Mouse (Mus musculus): Measurements from ENCODE around the gene Ptov1. TPM values are rescaled to one million over a fixed set of nuclear protein-coding genes. Genes with fewer than 3 reads are reported as not detected.

The Ptov1 gene
- total and polyA plus RNA-seq, 3 experiments = 46.4 to 168 TPM; not detected in 1

- Histone ChIP-seq H3K27me3 (ENCODE audit: control insufficient read depth in 1 of 2, insufficient read depth in 2 of 2, low read length in 2 of 2) (no peaks in the 10 kb centered on the region), H3K9me3 (replicated peaks; ENCODE audit: insufficient read depth, low read length) (no peaks in the 10 kb centered on the region), H3K36me3 (ENCODE audit: control insufficient read depth in 1 of 2, insufficient read depth in 2 of 2, low read length in 2 of 2) (peaks cover 19 to 61% of the 10 kb centered on the region in 2 experiments), H3K4me1 (ENCODE audit: control insufficient read depth in 1 of 2, insufficient read depth in 2 of 2, low read length in 2 of 2) (peaks cover 39 to 56% of the 10 kb centered on the region in 2 experiments), H3K9ac (ENCODE audit: control insufficient read depth, low read depth, low read length, poor library complexity, severe bottlenecking) (peak overlapping the region; percentile 97), H3K79me2 (ENCODE audit: control insufficient read depth, insufficient read depth, low read length, poor library complexity) (peaks cover 92% of the 10 kb centered on the region), H3K27ac (ENCODE audit: control insufficient read depth, low read depth, low read length) (peak overlapping the region; percentile 94), H3K4me3 (ENCODE audit: control insufficient read depth in 1 of 2, insufficient read depth in 1 of 2, low read depth in 2 of 2, low read length in 2 of 2) (peak overlapping the region; percentile 87 to 94)
- TF ChIP-seq HCFC1 (IDR thresholded peaks at IDR 0.05; ENCODE audit: low read depth, low read length) = no peak
- peak; percentile 60; the same call in 1 of the 2 replicates for TF ChIP-seq MXI1 (IDR thresholded peaks at IDR 0.05; ENCODE audit: low read depth, low read length)
- TF ChIP-seq RCOR1 (IDR thresholded peaks at IDR 0.05; ENCODE audit: low read depth, low read length) = no peak
- no peak for TF ChIP-seq TBP (IDR thresholded peaks at IDR 0.05; ENCODE audit: low read depth, low read length)
- TF ChIP-seq ELF1 (IDR thresholded peaks at IDR 0.05; ENCODE audit: low read depth, low read length) = no peak
- DNase-seq (ENCODE audit: low read depth, low spot score) = no peak
These were observed 49.7 kb downstream of the Ptov1 start for GRCm38 (mm10) chr7:44819863-44820262.

GRCm38 (mm10) chr7:44819391-44819790 is 50.2 kb downstream of the Ptov1 start:
- no peaks in the 10 kb centered on the region for H3K9me3 ChIP-seq (replicated peaks; ENCODE audit: insufficient read depth, low read length)
- H3K4me3 ChIP-seq (ENCODE audit: control insufficient read depth in 1 of 2, insufficient read depth in 1 of 2, low read depth in 2 of 2, low read length in 2 of 2) = peak overlapping the region; percentile 87 to 94
- peaks cover 19 to 64% of the 10 kb centered on the region in 2 experiments for H3K36me3 ChIP-seq (ENCODE audit: control insufficient read depth in 1 of 2, insufficient read depth in 2 of 2, low read length in 2 of 2)
- peak overlapping the region; percentile 97 for H3K9ac ChIP-seq (ENCODE audit: control insufficient read depth, low read depth, low read length, poor library complexity, severe bottlenecking)
- peaks cover 39 to 58% of the 10 kb centered on the region in 2 experiments for H3K4me1 ChIP-seq (ENCODE audit: control insufficient read depth in 1 of 2, insufficient read depth in 2 of 2, low read length in 2 of 2)
- H3K27ac ChIP-seq (ENCODE audit: control insufficient read depth, low read depth, low read length) = peak overlapping the region; percentile 94
- peak; percentile 1; the same call in 1 of the 2 replicates for TF ChIP-seq POLR2AphosphoS2 (IDR thresholded peaks at IDR 0.05; ENCODE audit: low read length)
- TF ChIP-seq USF1 (IDR thresholded peaks at IDR 0.05; ENCODE audit: low read depth, low read length) = no peak
- TF ChIP-seq TCF12 (IDR thresholded peaks at IDR 0.05; ENCODE audit: low read depth, low read length) = no peak
- DNase-seq (ENCODE audit: low read depth, low spot score) = no peak
- peaks cover 88% of the 10 kb centered on the region for H3K79me2 ChIP-seq (ENCODE audit: control insufficient read depth, insufficient read depth, low read length, poor library complexity)
- H3K27me3 ChIP-seq (ENCODE audit: control insufficient read depth in 1 of 2, insufficient read depth in 2 of 2, low read length in 2 of 2) = no peaks in the 10 kb centered on the region

DNA sequence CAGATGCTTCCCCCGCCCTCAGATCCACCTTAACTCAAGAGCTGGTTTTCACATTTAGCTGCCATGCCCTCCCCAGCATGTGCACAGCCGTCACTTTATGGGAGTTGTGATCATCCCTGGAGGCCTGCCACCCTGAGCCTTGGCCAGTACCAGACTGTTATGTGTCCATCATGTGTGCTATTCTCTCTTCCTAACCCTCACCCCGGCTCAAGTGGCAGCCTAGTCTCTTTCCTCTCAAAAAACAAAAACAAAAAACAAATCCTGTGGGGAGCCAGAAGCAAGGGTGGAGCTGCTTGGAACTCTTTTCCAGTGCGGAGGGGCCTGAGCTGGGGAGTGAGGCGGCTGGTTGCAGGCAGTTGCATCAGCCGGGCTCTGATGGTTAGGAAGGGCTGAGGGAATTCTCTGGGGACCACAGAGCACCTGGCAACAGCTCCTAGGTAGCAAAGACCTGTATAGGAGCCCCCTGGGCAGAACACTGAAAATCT is 50.8 kb downstream of the Ptov1 start:
- peak overlapping the region; percentile 87 to 94 for H3K4me3 ChIP-seq (ENCODE audit: control insufficient read depth in 1 of 2, insufficient read depth in 1 of 2, low read depth in 2 of 2, low read length in 2 of 2)
- TF ChIP-seq RCOR1 (IDR thresholded peaks at IDR 0.05; ENCODE audit: low read depth, low read length) (peak; percentile 59), RAD21 (IDR thresholded peaks at IDR 0.05; ENCODE audit: low read depth, low read length) (no peak), CHD2 (IDR thresholded peaks at IDR 0.05; ENCODE audit: low read length) (peak; percentile 49), POLR2AphosphoS5 (IDR thresholded peaks at IDR 0.05; ENCODE audit: borderline replicate concordance, low read depth, low read length) (no peak), GABPA (IDR thresholded peaks at IDR 0.05; ENCODE audit: low read depth, low read length) (no peak), ZKSCAN1 (IDR thresholded peaks at IDR 0.05; ENCODE audit: low read depth, low read length) (no peak), HCFC1 (IDR thresholded peaks at IDR 0.05; ENCODE audit: low read depth, low read length) (peak; percentile 76), BHLHE40 (IDR thresholded peaks at IDR 0.05; ENCODE audit: borderline replicate concordance, low read depth, low read length) (peak; percentile 44; the same call in 1 of the 2 replicates), JUND (IDR thresholded peaks at IDR 0.05; ENCODE audit: low read depth, low read length) (peak; percentile 52; the same call in 1 of the 2 replicates), TBP (IDR thresholded peaks at IDR 0.05; ENCODE audit: low read depth, low read length) (peak; percentile 71; the same call in 1 of the 2 replicates), ZMIZ1 (IDR thresholded peaks at IDR 0.05; ENCODE audit: low read depth, low read length) (peak; percentile 36; the same call in 1 of the 2 replicates), CTCF (IDR thresholded peaks at IDR 0.05 in 2 of 3, conservative IDR thresholded peaks at IDR 0.05 in 1 of 3; ENCODE audit: control insufficient read depth in 1 of 3, insufficient read depth in 1 of 3, low read depth in 2 of 3, low read length in 3 of 3, poor library complexity in 1 of 3, severe bottlenecking in 1 of 3) (no peak), ELF1 (IDR thresholded peaks at IDR 0.05; ENCODE audit: low read depth, low read length) (peak; percentile 55; the same call in 1 of the 2 replicates), MXI1 (IDR thresholded peaks at IDR 0.05; ENCODE audit: low read depth, low read length) (peak; percentile 95), ZNF384 (IDR thresholded peaks at IDR 0.05; ENCODE audit: low read depth, low read length) (0 out of 2 replicates have a peak, but pooled peaks have one; percentile 35), MEF2A (IDR thresholded peaks at IDR 0.05; ENCODE audit: extremely low read depth, insufficient replicate concordance, low read depth, low read length, poor library complexity, severe bottlenecking) (no peak), EP300 (IDR thresholded peaks at IDR 0.05; ENCODE audit: low read depth in 1 of 2, low read length in 2 of 2) (peak in 1 of 2 experiments; percentile 84; a peak in 2 of 4 replicates), USF1 (IDR thresholded peaks at IDR 0.05; ENCODE audit: low read depth, low read length) (no peak), ZC3H11A (IDR thresholded peaks at IDR 0.05; ENCODE audit: low read depth, low read length) (no peak), NRF1 (IDR thresholded peaks at IDR 0.05; ENCODE audit: insufficient read depth, low read depth, low read length, poor library complexity, severe bottlenecking) (peak; percentile 53; the same call in 1 of the 2 replicates), SIN3A (IDR thresholded peaks at IDR 0.05; ENCODE audit: low read length) (peak; percentile 91)

More for the DNA sequence above, 50.8 kb downstream of the Ptov1 start:
- Histone ChIP-seq H3K4me1 (ENCODE audit: control insufficient read depth in 1 of 2, insufficient read depth in 2 of 2, low read length in 2 of 2) (peaks cover 34 to 61% of the 10 kb centered on the region in 2 experiments), H3K27me3 (ENCODE audit: control insufficient read depth in 1 of 2, insufficient read depth in 2 of 2, low read length in 2 of 2) (no peaks in the 10 kb centered on the region), H3K79me2 (ENCODE audit: control insufficient read depth, insufficient read depth, low read length, poor library complexity) (peaks cover 82% of the 10 kb centered on the region), H3K36me3 (ENCODE audit: control insufficient read depth in 1 of 2, insufficient read depth in 2 of 2, low read length in 2 of 2) (peaks cover 16 to 60% of the 10 kb centered on the region in 2 experiments), H3K27ac (ENCODE audit: control insufficient read depth, low read depth, low read length) (peak overlapping the region; percentile 94), H3K9me3 (replicated peaks; ENCODE audit: insufficient read depth, low read length) (no peaks in the 10 kb centered on the region), H3K9ac (ENCODE audit: control insufficient read depth, low read depth, low read length, poor library complexity, severe bottlenecking) (peak overlapping the region; percentile 97)
- peak; percentile 82 for DNase-seq (ENCODE audit: low read depth, low spot score)
